Mouse (Mus musculus) embryonic facial prominence, embryonic 12.5 days (tissue): Measurements from ENCODE around the gene Nlrc3. TPM values are rescaled to one million over a fixed set of nuclear protein-coding genes. Genes with fewer than 3 reads are reported as not detected.
"Not testable (repeated sequence)": the region's sequence is repeated elsewhere in the genome, so short reads cannot be mapped to it uniquely, and the experiment has no call there.

Experiments used
- ATAC-seq: fragments of 200-750 bp; cut with Nextera tagmentation; 2 replicates; pipeline ENCODE4 v1.8.0; 2017; ENCODE audit not compliant: insufficient number of reproducible peaks, insufficient read depth, low FRiP score, low TSS enrichment
- H3K27ac ChIP-seq: fragments of 300-500 bp; sonication (generic); 2 replicates; pipeline ENCODE4 v1.5.1; 2016; ENCODE audit warnings: mild to moderate bottlenecking
- H3K27me3 ChIP-seq: fragments of 300-500 bp; sonication (generic); 2 replicates; pipeline ENCODE4 v1.6.1; 2016; ENCODE audit warnings: mild to moderate bottlenecking, moderate library complexity
- H3K36me3 ChIP-seq: fragments of 300-500 bp; sonication (generic); 2 replicates; pipeline ENCODE4 v1.6.1; 2016; ENCODE audit warnings: mild to moderate bottlenecking
- H3K4me1 ChIP-seq: fragments of 300-500 bp; sonication (generic); 2 replicates; pipeline ENCODE4 v1.6.1; 2016
- H3K4me2 ChIP-seq: fragments of 300-500 bp; sonication (generic); replicated peaks from 2 replicates; pipeline ENCODE4 v1.6.1; 2016; ENCODE audit warnings: mild to moderate bottlenecking, moderate library complexity
- H3K4me3 ChIP-seq: fragments of 300-500 bp; sonication (generic); 2 replicates; pipeline ENCODE4 v1.5.1; 2016; ENCODE audit warnings: mild to moderate bottlenecking
- H3K9ac ChIP-seq: fragments of 300-500 bp; sonication (generic); 2 replicates; pipeline ENCODE4 v1.6.1; 2016; ENCODE audit warnings: mild to moderate bottlenecking, moderate library complexity
- H3K9me3 ChIP-seq: fragments of 300-500 bp; sonication (generic); 2 replicates; pipeline ENCODE4 v1.6.1; 2016; ENCODE audit warnings: mild to moderate bottlenecking, moderate library complexity
- WGBS: fragments of 180-500 bp; shearing (Covaris S2); methylation state at CpG from one replicate; pipeline ENCODE4 v1.1.7; 2016; 5-methylcytosine and 5-hydroxymethylcytosine counted together
- polyA plus RNA-seq: library from polyadenylated mRNA; unstranded; fragments of >200 nt; fragmentation: Nextera tagmentation; extraction: Ambion mirVana; gene quantifications from 2 replicates; pipeline ENCODE4 v1.2.1, GENCODE M21; 2016

Gene Nlrc3
- polyA plus RNA-seq, 1 experiment from 2014 or later: 0.79 TPM

DNA sequence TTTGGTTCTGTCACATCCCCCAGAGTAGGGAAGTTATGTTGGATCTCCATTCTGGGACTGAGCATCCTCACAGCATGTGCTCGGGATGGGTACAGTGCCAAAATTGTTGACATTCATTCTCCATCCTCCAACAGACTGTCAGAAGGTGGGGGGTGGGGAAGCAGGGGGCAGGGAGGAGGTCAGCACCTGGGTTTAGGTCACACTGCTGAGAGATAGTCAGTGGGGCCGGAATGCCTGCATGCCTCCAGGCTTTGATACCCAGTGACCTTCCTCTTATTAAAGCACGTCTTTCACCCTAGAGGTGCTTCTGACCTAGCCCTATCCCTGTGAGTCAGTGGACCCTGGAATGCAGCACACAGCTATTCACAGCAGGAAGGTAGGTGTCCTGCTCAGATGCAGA lies 280 bp upstream of the Nlrc3 start:
- ATAC-seq: no peak
- no peak overlapping the region for H3K9ac ChIP-seq
- H3K4me2 ChIP-seq: no peak overlapping the region
- WGBS: 18% methylated on average over 3 of the region's 3 CpGs
- peaks cover 41% of the 10 kb centered on the region for H3K36me3 ChIP-seq
- no peaks in the 10 kb centered on the region for H3K9me3 ChIP-seq
- H3K27ac ChIP-seq: no peak overlapping the region
- no peaks in the 10 kb centered on the region for H3K4me1 ChIP-seq
- H3K4me3 ChIP-seq: no peak overlapping the region
- H3K27me3 ChIP-seq: no peaks in the 10 kb centered on the region

DNA sequence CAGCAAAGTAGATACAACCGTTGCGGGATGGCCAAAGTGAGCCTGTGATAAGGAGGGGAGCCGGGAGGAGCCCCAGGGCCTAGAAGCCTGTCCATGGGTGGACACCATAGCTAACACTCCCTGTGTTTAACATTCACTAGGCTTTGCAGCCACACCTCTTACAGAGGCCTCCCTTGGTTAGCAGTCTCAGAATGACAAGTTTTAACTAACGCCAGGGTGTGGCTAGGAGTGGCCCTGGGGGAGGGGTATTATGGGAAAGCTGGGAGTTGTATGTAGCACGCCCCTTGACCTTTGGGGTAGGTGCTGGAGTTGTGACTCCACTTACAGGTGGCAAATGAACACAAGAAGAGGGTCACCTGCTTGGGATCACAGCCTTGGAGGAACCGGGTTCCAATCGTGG lies 774 bp downstream of the Nlrc3 start:
- Histone ChIP-seq H3K27me3 (no peaks in the 10 kb centered on the region), H3K9me3 (no peaks in the 10 kb centered on the region), H3K36me3 (peaks cover 31% of the 10 kb centered on the region), H3K27ac (no peak overlapping the region), H3K9ac (no peak overlapping the region), H3K4me3 (no peak overlapping the region), H3K4me1 (no peaks in the 10 kb centered on the region), H3K4me2 (no peak overlapping the region)
- no peak for ATAC-seq
- WGBS: 85% methylated on average over 7 of the region's 7 CpGs

DNA sequence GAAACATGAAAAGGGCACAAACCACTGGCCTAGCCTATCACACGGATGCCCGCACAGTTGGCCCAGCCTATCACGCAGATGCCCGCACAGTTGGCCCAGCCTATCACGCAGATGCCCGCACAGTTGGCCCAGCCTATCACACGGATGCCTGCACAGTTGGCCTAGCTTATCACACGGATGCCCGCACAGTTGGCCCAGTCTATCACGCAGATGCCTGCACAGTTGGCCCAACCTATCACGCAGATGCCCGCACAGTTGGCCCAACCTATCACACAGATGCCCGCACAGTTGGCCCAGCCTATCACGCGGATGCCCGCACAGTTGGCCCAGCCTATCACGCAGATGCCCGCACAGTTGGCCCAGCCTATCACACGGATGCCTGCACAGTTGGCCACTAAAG lies 2.0 kb downstream of the Nlrc3 start:
- ATAC-seq, H3K27ac ChIP-seq: not testable (repeated sequence)

DNA sequence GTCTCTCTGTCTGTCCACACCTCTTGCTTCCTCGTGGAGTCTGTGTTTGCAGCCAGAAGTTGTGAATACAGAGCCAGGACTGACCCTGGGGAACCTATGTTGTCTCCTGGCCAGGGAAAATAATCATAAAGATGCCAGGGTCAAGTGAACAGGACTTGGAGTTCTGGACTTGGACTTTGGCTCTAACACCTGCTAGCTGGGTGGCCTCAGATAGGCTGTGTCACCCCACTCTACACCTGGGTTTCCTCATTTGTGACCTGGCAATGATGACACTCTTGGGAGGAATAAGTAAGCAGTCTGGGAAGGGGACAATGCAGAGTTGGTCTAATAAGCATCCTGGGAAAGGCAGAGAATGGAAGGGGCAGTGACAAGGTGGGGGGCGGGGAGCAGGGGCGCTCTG lies 10.9 kb downstream of the Nlrc3 start:
- Histone ChIP-seq H3K27me3 (no peaks in the 10 kb centered on the region), H3K4me3 (no peak overlapping the region), H3K36me3 (no peaks in the 10 kb centered on the region), H3K9me3 (no peaks in the 10 kb centered on the region), H3K9ac (no peak overlapping the region), H3K4me1 (no peaks in the 10 kb centered on the region), H3K27ac (no peak overlapping the region), H3K4me2 (no peak overlapping the region)
- 83% methylated on average over 3 of the region's 3 CpGs for WGBS
- ATAC-seq: no peak

More for the DNA sequence above, 2.0 kb downstream of the Nlrc3 start:
- H3K36me3 ChIP-seq: peaks cover 19% of the 10 kb centered on the region
- H3K9me3 ChIP-seq, H3K4me3 ChIP-seq, H3K27me3 ChIP-seq, H3K9ac ChIP-seq, H3K4me2 ChIP-seq, H3K4me1 ChIP-seq: not testable (repeated sequence)
- 93% methylated on average over 19 of the region's 19 CpGs for WGBS

DNA sequence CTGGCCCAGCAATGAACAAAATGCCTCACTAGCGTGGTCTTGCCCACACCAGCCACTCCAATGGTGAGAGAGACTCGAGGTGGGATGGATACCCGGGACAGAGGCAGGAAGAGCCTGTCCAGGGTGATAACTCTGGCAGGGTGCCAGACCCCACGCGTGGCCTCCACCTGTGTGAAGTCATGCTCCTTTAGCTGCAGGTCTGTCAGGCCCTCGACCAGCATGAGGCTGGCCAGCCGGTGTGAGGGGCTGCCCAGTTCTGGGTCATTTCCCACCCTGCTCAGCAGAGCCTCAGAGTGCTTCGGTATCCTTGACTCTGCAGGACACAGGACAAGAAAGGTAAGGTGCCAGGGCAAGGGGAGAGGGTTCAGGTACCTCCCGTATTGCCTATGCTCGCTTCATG lies 11.4 kb downstream of the Nlrc3 start:
- H3K9ac ChIP-seq: no peak overlapping the region
- no peak overlapping the region for H3K27ac ChIP-seq
- ATAC-seq: no peak
- WGBS: 81% methylated on average over 10 of the region's 10 CpGs
- no peaks in the 10 kb centered on the region for H3K36me3 ChIP-seq
- H3K9me3 ChIP-seq: no peaks in the 10 kb centered on the region
- H3K27me3 ChIP-seq: no peaks in the 10 kb centered on the region
- H3K4me1 ChIP-seq: no peaks in the 10 kb centered on the region
- H3K4me2 ChIP-seq: no peak overlapping the region
- no peak overlapping the region for H3K4me3 ChIP-seq

DNA sequence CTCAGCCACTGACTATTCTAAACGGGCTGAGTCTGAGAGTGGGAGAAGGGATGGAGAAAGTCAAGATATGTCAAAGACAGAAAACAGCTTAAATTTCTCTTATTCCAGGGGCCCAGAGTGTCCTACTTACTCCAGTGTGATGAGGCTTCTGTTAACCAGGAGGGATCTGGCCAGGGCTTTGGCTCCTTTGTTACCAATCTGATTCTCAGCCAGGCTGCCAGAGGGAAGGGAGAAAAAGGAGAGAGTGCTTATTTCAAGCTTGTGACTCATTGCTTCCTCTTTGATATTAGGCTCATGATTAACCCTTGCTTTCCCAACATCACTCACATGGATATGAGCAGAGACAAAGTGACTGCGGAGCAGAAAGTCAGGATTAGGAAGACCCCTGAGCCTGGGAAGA lies 17.2 kb downstream of the Nlrc3 start:
- 73% methylated on average over 2 of the region's 2 CpGs for WGBS
- Histone ChIP-seq H3K9me3 (no peaks in the 10 kb centered on the region), H3K4me3 (no peak overlapping the region)

DNA sequence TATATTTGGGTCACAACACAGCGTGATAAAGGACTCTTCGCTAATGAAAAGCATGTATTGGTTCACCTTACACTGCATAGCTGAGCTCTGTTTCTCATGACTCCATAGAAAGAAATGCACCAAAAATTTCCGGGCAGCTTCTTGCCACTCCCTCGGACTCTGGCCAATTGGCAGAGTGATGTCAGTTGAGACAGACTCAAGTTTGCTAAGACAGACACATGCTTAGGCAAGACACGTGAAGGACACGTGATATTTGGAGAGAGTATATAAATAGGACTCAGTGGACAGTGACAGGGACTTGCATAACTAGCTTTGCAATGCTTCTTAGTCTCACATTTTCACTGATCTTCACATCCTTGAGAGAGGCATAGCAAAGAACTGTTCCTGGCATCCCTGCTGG lies 20.1 kb downstream of the Nlrc3 start:
- no peak for ATAC-seq
- H3K4me2 ChIP-seq: no peak overlapping the region

More for the DNA sequence above, 17.2 kb downstream of the Nlrc3 start:
- Histone ChIP-seq H3K9ac (no peak overlapping the region), H3K27me3 (no peaks in the 10 kb centered on the region), H3K4me2 (no peak overlapping the region), H3K4me1 (no peaks in the 10 kb centered on the region), H3K36me3 (no peaks in the 10 kb centered on the region), H3K27ac (no peak overlapping the region)
- no peak for ATAC-seq

DNA sequence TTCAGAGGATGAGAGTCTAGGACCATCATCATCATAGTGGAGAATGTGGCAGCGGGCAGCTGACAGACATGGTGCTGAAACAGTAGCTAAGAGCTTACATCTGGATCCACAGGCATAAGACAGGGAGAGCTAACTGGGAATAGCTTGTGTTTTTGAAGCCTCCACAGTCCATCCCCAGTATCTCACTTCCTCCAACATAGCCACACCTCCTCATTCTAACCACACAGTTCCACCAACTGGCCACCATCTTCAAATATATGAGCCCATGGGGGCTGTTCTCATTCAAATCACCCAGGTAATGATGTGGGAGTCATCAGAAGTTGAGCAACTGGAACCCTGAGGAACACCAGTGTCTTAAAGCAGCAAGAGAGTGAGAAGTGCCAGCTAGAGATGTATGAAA lies 25.3 kb downstream of the Nlrc3 start:
- ATAC-seq: no peak
- no peaks in the 10 kb centered on the region for H3K9me3 ChIP-seq
- H3K4me2 ChIP-seq: no peak overlapping the region
- WGBS: 91% methylated on average over 1 of the region's 1 CpGs
- H3K4me1 ChIP-seq: no peaks in the 10 kb centered on the region
- H3K9ac ChIP-seq: no peak overlapping the region
- H3K4me3 ChIP-seq: no peak overlapping the region
- H3K36me3 ChIP-seq: no peaks in the 10 kb centered on the region
- H3K27ac ChIP-seq: no peak overlapping the region
- no peaks in the 10 kb centered on the region for H3K27me3 ChIP-seq

More for the DNA sequence above, 20.1 kb downstream of the Nlrc3 start:
- no peak overlapping the region for H3K4me3 ChIP-seq
- no peak overlapping the region for H3K9ac ChIP-seq
- no peaks in the 10 kb centered on the region for H3K9me3 ChIP-seq
- H3K27ac ChIP-seq: no peak overlapping the region
- H3K27me3 ChIP-seq: no peaks in the 10 kb centered on the region
- no peaks in the 10 kb centered on the region for H3K36me3 ChIP-seq
- no peaks in the 10 kb centered on the region for H3K4me1 ChIP-seq
- WGBS: 79% methylated on average over 6 of the region's 6 CpGs

DNA sequence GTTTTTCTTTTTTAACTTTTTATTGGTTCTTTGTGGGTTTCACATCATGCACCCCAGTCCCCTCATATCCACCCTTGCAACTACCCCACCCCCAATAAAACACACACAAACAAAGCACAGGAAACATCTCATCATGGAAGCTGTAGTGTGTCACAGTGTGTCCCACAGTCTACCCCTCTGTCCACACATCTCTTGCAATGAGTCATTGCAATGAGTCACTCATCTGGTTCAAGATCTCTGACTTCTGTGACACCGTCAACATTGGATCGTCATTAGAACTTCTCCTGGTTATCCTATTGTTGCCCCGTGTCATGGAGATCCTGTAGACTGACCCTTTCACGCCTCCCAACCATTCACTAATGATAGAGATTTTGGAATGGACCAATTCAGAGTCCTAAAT lies 41.7 kb downstream of the Nlrc3 start:
- no peaks in the 10 kb centered on the region for H3K27me3 ChIP-seq

DNA sequence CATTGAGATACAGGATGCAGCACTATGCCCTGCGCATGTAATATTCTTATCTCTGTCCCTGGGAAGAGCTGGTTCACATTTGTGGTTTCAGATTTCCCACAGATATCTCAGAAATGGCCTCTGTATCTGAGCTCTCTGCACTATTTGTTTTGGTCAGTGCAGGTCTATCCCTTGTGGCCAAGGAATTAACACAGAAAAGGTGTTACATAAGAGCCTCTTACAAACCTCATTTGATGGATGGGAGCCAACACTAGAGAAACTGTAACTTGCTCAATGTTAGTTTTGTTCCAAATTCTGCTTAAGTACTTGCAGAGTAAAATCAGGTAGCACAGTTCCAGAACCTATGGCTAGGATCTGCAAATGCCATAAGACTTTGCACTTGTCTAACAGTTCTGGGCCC lies 42.3 kb downstream of the Nlrc3 start:
- ATAC-seq: no peak
- no peak overlapping the region for H3K4me2 ChIP-seq
- 90% methylated on average over 1 of the region's 1 CpGs for WGBS
- H3K9ac ChIP-seq: no peak overlapping the region
- H3K27ac ChIP-seq: no peak overlapping the region
- H3K9me3 ChIP-seq: no peaks in the 10 kb centered on the region
- H3K4me1 ChIP-seq: no peaks in the 10 kb centered on the region
- no peak overlapping the region for H3K4me3 ChIP-seq
- no peaks in the 10 kb centered on the region for H3K27me3 ChIP-seq
- H3K36me3 ChIP-seq: peaks cover 63% of the 10 kb centered on the region

More for the DNA sequence above, 41.7 kb downstream of the Nlrc3 start:
- ATAC-seq: no peak
- no peak overlapping the region for H3K9ac ChIP-seq
- H3K4me1 ChIP-seq: no peaks in the 10 kb centered on the region
- no peak overlapping the region for H3K4me2 ChIP-seq
- H3K4me3 ChIP-seq: no peak overlapping the region
- WGBS: 87% methylated on average over 4 of the region's 4 CpGs
- H3K9me3 ChIP-seq: no peaks in the 10 kb centered on the region
- H3K36me3 ChIP-seq: peaks cover 64% of the 10 kb centered on the region
- H3K27ac ChIP-seq: no peak overlapping the region

DNA sequence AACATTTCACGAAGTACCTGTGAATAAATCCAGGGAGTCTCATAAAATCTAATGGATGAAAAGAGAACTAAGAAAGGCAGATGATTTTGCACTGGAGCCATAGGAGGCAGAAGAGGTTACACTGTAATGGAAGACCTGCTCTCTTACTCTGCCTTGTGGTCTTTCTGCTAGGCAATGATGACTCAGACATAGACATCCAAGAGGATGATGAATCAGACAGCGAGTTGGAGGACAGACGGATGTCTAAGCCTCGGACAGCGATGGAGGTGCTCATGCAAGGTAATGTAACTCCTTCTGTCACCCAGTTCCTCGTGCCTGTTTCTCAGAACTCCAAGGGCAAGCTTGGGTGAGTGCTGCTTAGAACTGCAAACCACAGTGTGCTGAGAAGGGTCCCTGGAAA lies 42.9 kb downstream of the Nlrc3 start:
- Histone ChIP-seq H3K4me1 (no peaks in the 10 kb centered on the region), H3K36me3 (peaks cover 60% of the 10 kb centered on the region), H3K9me3 (no peaks in the 10 kb centered on the region), H3K27me3 (no peaks in the 10 kb centered on the region), H3K4me2 (no peak overlapping the region), H3K27ac (no peak overlapping the region), H3K4me3 (no peak overlapping the region), H3K9ac (no peak overlapping the region)
- ATAC-seq: no peak
- 88% methylated on average over 6 of the region's 6 CpGs for WGBS

DNA sequence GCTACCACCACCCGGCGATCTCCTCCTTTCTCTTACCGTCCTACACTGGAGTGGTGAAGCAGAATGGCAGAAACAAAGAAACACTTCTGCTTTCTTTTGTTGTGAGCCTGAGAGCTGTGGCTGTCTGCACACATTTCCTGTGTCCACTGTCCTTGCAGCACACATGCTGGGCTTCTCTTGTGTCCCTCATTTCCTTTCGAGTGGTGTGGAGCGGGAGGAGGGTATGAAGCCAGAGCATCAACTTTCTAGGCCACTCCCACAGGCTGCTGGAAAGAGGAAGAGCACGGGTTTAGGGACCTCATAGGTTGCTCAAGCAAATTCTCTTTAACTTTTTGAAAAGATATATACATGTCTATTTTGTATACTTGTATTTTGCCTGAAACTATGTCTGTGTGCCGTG lies 47.3 kb downstream of the Nlrc3 start:
- H3K4me3 ChIP-seq: no peak overlapping the region
- H3K4me1 ChIP-seq: no peaks in the 10 kb centered on the region
- 77% methylated on average over 7 of the region's 7 CpGs for WGBS
- H3K9ac ChIP-seq: no peak overlapping the region
- H3K36me3 ChIP-seq: peaks cover 54% of the 10 kb centered on the region
- H3K27ac ChIP-seq: no peak overlapping the region
- no peaks in the 10 kb centered on the region for H3K27me3 ChIP-seq
- no peak overlapping the region for H3K4me2 ChIP-seq
- no peak for ATAC-seq
- H3K9me3 ChIP-seq: no peaks in the 10 kb centered on the region

DNA sequence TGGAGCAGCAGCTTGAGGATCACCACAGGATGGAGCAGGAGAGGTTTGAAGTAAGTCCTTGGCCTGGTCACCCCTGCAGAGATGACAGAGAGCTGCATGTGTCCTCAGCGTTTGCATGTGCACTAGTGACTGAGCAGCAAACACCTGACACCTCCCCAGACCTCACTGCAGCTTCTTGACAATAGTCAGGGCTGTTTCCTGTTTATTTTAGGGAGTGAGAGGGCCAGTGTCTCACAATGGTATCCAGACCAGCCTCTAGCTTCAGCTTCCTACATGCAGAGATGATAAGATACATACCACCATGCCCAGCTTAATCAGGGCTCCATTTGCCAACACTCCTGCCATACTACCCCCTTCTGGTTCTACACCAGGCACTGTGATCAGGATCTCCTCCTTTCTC lies 47.9 kb downstream of the Nlrc3 start:
- 85% methylated on average over 1 of the region's 1 CpGs for WGBS
- Histone ChIP-seq H3K4me1 (0 out of 2 replicates have a peak, but pooled peaks cover 3% of the 10 kb centered on the region), H3K27ac (no peak overlapping the region), H3K27me3 (no peaks in the 10 kb centered on the region), H3K4me2 (no peak overlapping the region), H3K4me3 (no peak overlapping the region), H3K36me3 (peaks cover 53% of the 10 kb centered on the region), H3K9me3 (no peaks in the 10 kb centered on the region), H3K9ac (no peak overlapping the region)
- ATAC-seq: no peak
